Mouse (Mus musculus) left cerebral cortex, postnatal 25 days (tissue): Measurements from ENCODE around the gene Olfr1487. TPM values are rescaled to one million over a fixed set of nuclear protein-coding genes. Genes with fewer than 3 reads are reported as not detected.
"Not testable (repeated sequence)": the region's sequence is repeated elsewhere in the genome, so short reads cannot be mapped to it uniquely, and the experiment has no call there.

Experiments
- DNase-seq, 2 experiments: peaks; one replicate each; pipeline ENCODE4 v3.0.0; 2022; ENCODE audit warnings: low spot score in 2 of 2, mixed read lengths in 1 of 2
- intact Hi-C: fragments of 180-260 bp; cut with DNase I; formaldehyde crosslinking; loops from one replicate; pipeline ENCODE4 v1.15.1; 2025
- microRNA-seq, 2 experiments: library from miRNA; unstranded; fragments of <30 nt; microRNA quantifications; one replicate each; pipeline ENCODE4 v1.2.0; 2022
- total RNA-seq, 2 experiments: library from RNA; stranded (reverse); gene quantifications; 2 replicates each; pipeline ENCODE4 v1.2.3; 2021

Gene Olfr1487
- total RNA-seq, result not detected

DNA sequence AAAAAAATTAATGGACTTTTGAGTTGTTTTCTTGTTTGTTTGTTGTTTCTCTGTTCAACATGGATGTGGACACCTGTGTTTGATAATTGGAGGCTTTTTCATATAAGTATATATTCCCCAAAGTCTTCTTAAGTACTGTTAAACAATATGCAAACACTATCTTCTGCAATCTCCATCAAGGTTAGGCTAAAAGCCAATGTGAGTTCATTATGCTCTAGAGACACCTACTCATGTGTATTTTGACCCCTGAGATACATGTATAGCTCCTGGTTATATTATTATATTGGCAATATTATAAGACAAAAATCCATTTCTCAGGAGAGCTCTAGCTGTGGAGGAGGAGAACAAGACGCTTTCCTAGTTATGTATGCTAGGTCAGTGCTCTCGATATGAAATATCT is at the start of gene Olfr1487:
Olfr1487 (plus strand) TSS at position 301 of the 400 bp plus-strand sequence.
- DNase-seq, intact Hi-C loops: not testable (repeated sequence)

DNA sequence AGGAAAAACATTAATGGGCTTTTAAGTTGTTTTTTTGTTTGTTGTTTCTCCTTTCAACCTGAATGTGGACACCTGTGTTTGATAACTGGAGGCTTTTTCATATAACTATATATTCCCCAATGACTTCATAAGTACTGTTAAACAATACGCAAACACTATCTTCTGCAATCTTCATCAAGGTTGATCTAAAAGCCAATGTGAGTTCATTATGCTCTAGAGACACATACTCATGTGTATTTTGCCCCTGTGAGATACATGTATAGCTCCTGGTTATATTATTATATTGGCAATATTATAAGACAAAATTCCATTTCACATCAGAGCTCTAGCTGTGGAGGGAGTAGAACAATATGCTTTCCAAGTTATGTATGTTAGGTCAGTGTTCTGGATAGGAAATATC is 34.0 kb upstream of the Olfr1487 start, which contains the start of gene Olfr1484:
Olfr1484 (plus strand) TSS at position 301 of the 400 bp plus-strand sequence.
- intact Hi-C loops, result no loop called here

DNA sequence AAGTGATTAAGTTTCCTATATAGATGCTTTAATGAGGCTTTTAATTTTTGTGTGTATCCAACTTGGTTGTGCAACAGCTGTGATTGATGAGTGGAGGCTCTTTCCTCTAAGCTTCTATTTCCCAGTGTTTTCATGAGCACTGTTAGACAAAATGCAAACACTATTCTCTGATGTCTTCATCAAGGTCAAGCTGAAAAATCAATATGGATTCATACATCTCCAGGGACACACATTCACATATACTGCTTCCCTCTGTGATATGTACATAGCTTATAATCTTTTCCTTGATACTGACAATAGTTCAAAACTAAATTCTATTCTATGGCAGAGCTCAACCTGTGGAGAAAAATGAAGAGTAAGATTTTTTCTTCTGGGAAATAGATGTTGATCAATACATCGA is 14.1 kb downstream of the Olfr1487 start, which contains the start of gene Olfr1489:
Olfr1489 (plus strand) TSS at position 301 of the 400 bp plus-strand sequence.
- intact Hi-C loops, result no loop called here
- DNase-seq, result no peak

More for the DNA sequence above, 34.0 kb upstream of the Olfr1487 start, which contains the start of gene Olfr1484:
- no peak for DNase-seq

DNA sequence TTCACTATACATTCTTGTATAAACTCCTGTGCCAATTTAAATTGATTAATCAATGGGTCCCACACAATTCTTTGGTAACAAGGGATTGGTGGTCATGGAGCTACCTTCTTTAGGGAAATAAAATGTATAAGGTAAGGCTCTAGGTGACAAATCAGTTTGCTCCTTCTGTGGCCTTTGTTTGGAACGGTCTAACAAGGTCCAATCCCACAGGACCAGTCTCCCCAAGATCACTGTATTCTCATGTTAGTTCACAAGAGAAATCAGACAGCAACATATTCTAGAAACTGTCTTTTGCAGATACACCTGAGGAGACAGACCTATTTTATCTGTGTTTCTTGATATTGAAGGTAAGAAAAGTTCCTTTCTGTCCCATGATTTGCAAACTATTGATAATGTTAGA is 33.6 kb downstream of the Olfr1487 start, which contains the start of gene Olfr1490:
Olfr1490 (plus strand) TSS at position 301 of the 400 bp plus-strand sequence.
- intact Hi-C loops, result no loop called here
- no peak for DNase-seq

Small RNA genes within 50 kb of the gene (microRNA-seq; reads per million reads assigned to microRNA genes)
- gene Gm22323, result 0 reads per million in 2 experiments
- 0 reads per million in 2 experiments for gene Gm23931

Other genes starting within 250 kb of the Olfr1487 start
- gene Olfr1469, start 209.5 kb upstream of the Olfr1487 start, total RNA-seq, result not detected
- gene Olfr1471, start 174.0 kb upstream of the Olfr1487 start, total RNA-seq, result not detected
- gene Olfr1472, start 161.3 kb upstream of the Olfr1487 start, total RNA-seq, result not detected
- gene Olfr1474, start 147.8 kb upstream of the Olfr1487 start, total RNA-seq, result not detected
- gene Olfr1475, start 137.2 kb upstream of the Olfr1487 start, total RNA-seq, result not detected
- not detected for gene Olfr1477, start 116.8 kb upstream of the Olfr1487 start, total RNA-seq
- not detected for gene Olfr1480, start 89.5 kb upstream of the Olfr1487 start, total RNA-seq
- not detected for gene Olfr1484, start 33.9 kb upstream of the Olfr1487 start, total RNA-seq
- gene Olfr1489, start 14.2 kb downstream of the Olfr1487 start, total RNA-seq, result not detected
- gene Olfr1490, start 33.7 kb downstream of the Olfr1487 start, total RNA-seq, result not detected
- gene Olfr1491, start 79.9 kb downstream of the Olfr1487 start, total RNA-seq, result not detected
- gene Olfr1493-ps1, start 105.9 kb downstream of the Olfr1487 start, total RNA-seq, result not detected
- gene Olfr1494, start 122.4 kb downstream of the Olfr1487 start, total RNA-seq, result not detected
- not detected for gene Olfr1495, start 147.2 kb downstream of the Olfr1487 start, total RNA-seq
- gene Olfr1496, start 160.5 kb downstream of the Olfr1487 start, total RNA-seq, result not detected
- gene Olfr1497, start 180.8 kb downstream of the Olfr1487 start, total RNA-seq, result not detected
- not detected for gene Olfr1499, start 202.1 kb downstream of the Olfr1487 start, total RNA-seq
- not detected for gene Olfr1500, start 213.1 kb downstream of the Olfr1487 start, total RNA-seq
- gene Olfr1501, start 233.3 kb downstream of the Olfr1487 start, total RNA-seq, result not detected
- gene Olfr1502, start 244.4 kb downstream of the Olfr1487 start, total RNA-seq, result not detected